9 mouse cellular contexts compared by ENCODE assay signal in genomic region chr10:75137148-75137547, GRCm38 (mm10).
DNase-seq lines count a peak whose midpoint lies in the region; ATAC-seq and TF ChIP-seq lines count a peak whose summit lies in the region.
"Had no signal": no experiment of that assay in that cellular context is flagged by ENCODE, and none has a peak within 500 bp of the region (broad histone marks: within the 10 kb centered on the region; RNA-seq: fewer than 3 reads in every experiment).

No protein-coding gene starts in this region.

- H3K4me3 ChIP-seq in forebrain, embryonic 15.5 days: no peak overlapping the region
- H3K4me3 ChIP-seq in forebrain, embryonic 12.5 days (replicated peaks): no peak overlapping the region
- no peak overlapping the region for H3K4me3 ChIP-seq in midbrain, postnatal 0 days (ENCODE audit: low read depth, low read length)

- intact Hi-C loops in heart, postnatal 10 days (cut with DNase I): no loop called here

- 77% methylated on average over 3 of the region's 3 CpGs for WGBS in forebrain, embryonic 15.5 days
- 78% methylated on average over 3 of the region's 3 CpGs for WGBS in forebrain, embryonic 12.5 days
- 70% methylated on average over 3 of the region's 3 CpGs for WGBS in midbrain, postnatal 0 days

- TF ChIP-seq CTCF in midbrain, postnatal 0 days (IDR thresholded peaks at IDR 0.05): peak; percentile 26

- peaks cover 19% of the 10 kb centered on the region for H3K4me1 ChIP-seq in forebrain, embryonic 15.5 days
- H3K4me1 ChIP-seq in forebrain, embryonic 12.5 days: peaks cover 11% of the 10 kb centered on the region
- no peaks in the 10 kb centered on the region for H3K4me1 ChIP-seq in midbrain, postnatal 0 days (ENCODE audit: insufficient read depth, low read length)

- ATAC-seq in forebrain, embryonic 15.5 days (replicated peaks): peak; percentile 57
- no peak for ATAC-seq in forebrain, embryonic 12.5 days (ENCODE audit: low FRiP score)
- 0 out of 2 replicates have a peak, but pooled peaks have one; percentile 32 for ATAC-seq in midbrain, postnatal 0 days (ENCODE audit: low FRiP score)

- no peak overlapping the region for H3K4me2 ChIP-seq in forebrain, embryonic 15.5 days (replicated peaks)
- H3K4me2 ChIP-seq in forebrain, embryonic 12.5 days: no peak overlapping the region
- H3K4me2 ChIP-seq in midbrain, postnatal 0 days (ENCODE audit: low read depth, low read length, poor library complexity, severe bottlenecking): no peak overlapping the region

- H3K9ac ChIP-seq in forebrain, embryonic 15.5 days (replicated peaks): no peak overlapping the region
- H3K9ac ChIP-seq in forebrain, embryonic 12.5 days: no peak overlapping the region
- no peak overlapping the region for H3K9ac ChIP-seq in midbrain, postnatal 0 days (replicated peaks; ENCODE audit: low read length, poor library complexity, severe bottlenecking)

- H3K27me3 ChIP-seq in forebrain, embryonic 15.5 days: no peaks in the 10 kb centered on the region
- no peaks in the 10 kb centered on the region for H3K27me3 ChIP-seq in forebrain, embryonic 12.5 days
- no peaks in the 10 kb centered on the region for H3K27me3 ChIP-seq in midbrain, postnatal 0 days (ENCODE audit: insufficient read depth, low read length)

- peak; percentile 57 to 63 for DNase-seq in CD8-positive naive resting alpha-beta T cell, adult 2 months (ENCODE audit: low read depth in 2 of 2, low spot score in 2 of 2)
- peak; percentile 42 to 54 for DNase-seq in heart, postnatal 10 days
- DNase-seq in midbrain, postnatal 0 days (ENCODE audit: low spot score): peak; percentile 74
- no peak for DNase-seq in right cerebral cortex, postnatal 14 days
- DNase-seq in left cerebral cortex, adult 18-20 months (ENCODE audit: low spot score in 2 of 2): no peak
- DNase-seq in frontal cortex, adult 2 months (ENCODE audit: extremely low spot score in 1 of 2, low spot score in 1 of 2): no peak

- no peaks in the 10 kb centered on the region for H3K9me3 ChIP-seq in forebrain, embryonic 15.5 days
- no peaks in the 10 kb centered on the region for H3K9me3 ChIP-seq in forebrain, embryonic 12.5 days
- no peaks in the 10 kb centered on the region for H3K9me3 ChIP-seq in midbrain, postnatal 0 days (ENCODE audit: low read length)

- H3K36me3 ChIP-seq in forebrain, embryonic 15.5 days: peaks cover 45% of the 10 kb centered on the region
- peaks cover 77% of the 10 kb centered on the region for H3K36me3 ChIP-seq in forebrain, embryonic 12.5 days (replicated peaks)
- H3K36me3 ChIP-seq in midbrain, postnatal 0 days (ENCODE audit: insufficient read depth, low read length): peaks cover 32% of the 10 kb centered on the region
- H3K36me3 ChIP-seq: G1E had no signal

- peak overlapping the region; percentile 33; the same call in 1 of the 2 replicates for H3K27ac ChIP-seq in forebrain, embryonic 15.5 days (replicated peaks)
- no peak overlapping the region for H3K27ac ChIP-seq in forebrain, embryonic 12.5 days
- no peak overlapping the region for H3K27ac ChIP-seq in midbrain, postnatal 0 days (ENCODE audit: low read depth, low read length)

Comparison
In these comparisons a context has a peak if more than half of its experiments do, and no peak if none do; other contexts are left out.
1. DNase-seq: peak in CD8-positive naive resting alpha-beta T cell, adult 2 months (2 of 2), heart, postnatal 10 days (2 of 2) and midbrain, postnatal 0 days (single experiment); none in right cerebral cortex, postnatal 14 days (single experiment), left cerebral cortex, adult 18-20 months (0 of 2) and frontal cortex, adult 2 months (0 of 2).